Mouse (Mus musculus) spleen, adult 12 weeks (tissue): ENCODE results near the gene Eif2ak4.
A peak's percentile ranks its signal among the peaks of the same experiment; 100 is the strongest.

Experiments
- DNase-seq: peaks from one replicate; pipeline ENCODE4 v3.0.0; 2022; ENCODE audit warnings: low spot score

The Eif2ak4 gene

DNA sequence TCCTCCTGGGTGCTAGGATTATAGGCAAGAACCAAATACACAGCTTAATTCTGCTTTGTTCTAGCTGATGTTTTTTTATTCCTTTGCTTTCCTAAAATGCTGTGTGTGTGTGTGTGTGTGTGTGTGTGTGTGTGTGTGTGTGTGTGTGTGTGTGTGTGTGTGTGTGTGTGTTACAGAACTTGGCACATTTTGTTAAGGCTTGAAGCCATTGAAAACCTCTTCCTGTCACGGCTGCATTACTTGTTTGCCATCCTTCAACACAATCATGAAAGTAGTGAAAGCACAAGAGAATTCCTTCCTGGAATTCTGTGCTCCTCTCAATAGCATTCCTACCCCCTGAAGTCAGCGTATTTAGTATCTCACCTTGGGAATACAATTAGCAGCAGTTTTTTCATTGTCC, 77.5 kb downstream of the Eif2ak4 start:
- no peak for DNase-seq

GRCm38 (mm10) chr2:118466601-118467000, 78.2 kb downstream of the Eif2ak4 start:
- DNase-seq, result no peak

DNA sequence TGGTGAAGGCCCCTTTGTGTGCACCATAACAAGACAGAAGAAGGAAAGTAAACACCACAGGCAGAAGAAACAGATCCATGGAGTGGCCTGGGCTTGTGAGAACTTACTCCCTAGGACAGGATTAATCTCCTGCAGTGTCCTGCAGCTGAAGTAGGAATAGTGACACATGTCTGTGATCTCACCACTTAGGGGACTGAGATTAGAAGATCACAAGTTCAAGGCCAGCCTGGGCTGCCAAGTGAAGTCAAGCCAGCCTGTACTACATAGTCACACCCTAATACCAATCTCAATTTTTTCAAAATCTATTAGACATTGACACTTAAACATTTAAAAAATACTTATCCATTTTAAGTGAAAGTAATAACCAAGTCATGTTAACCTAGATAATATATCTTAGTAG, 79.9 kb downstream of the Eif2ak4 start:
- DNase-seq, result no peak

GRCm38 (mm10) chr2:118478833-118479549, 90.6 kb downstream of the Eif2ak4 start:
- DNase-seq, result no peak

- DNase-seq, result peak; percentile 82
These were observed 91.1 kb downstream of the Eif2ak4 start, which contains the start of gene Srp14 for GRCm38 (mm10) chr2:118479550-118479909. Gene Srp14 (minus strand): TSS chr2:118479711.

DNA sequence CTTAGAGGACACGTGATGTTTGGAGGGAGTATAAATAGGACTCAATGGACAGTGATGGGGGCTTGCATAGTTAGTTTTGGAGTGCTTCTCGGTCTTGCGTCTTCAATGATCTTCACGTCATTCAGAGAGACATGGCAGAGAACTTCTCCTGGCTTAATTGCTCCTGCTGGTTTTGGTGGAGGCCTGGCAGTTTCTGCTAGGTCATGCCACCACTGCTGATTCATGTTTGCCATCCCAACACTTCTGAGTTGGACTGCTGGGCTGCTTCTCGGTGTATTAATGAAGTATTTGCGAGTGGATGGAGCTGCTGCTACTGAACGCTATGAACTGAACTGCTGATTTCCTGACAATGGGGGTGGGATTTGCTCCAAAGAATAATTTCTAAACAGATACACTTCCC, 92.5 kb downstream of the Eif2ak4 start:
- no peak for DNase-seq

DNA sequence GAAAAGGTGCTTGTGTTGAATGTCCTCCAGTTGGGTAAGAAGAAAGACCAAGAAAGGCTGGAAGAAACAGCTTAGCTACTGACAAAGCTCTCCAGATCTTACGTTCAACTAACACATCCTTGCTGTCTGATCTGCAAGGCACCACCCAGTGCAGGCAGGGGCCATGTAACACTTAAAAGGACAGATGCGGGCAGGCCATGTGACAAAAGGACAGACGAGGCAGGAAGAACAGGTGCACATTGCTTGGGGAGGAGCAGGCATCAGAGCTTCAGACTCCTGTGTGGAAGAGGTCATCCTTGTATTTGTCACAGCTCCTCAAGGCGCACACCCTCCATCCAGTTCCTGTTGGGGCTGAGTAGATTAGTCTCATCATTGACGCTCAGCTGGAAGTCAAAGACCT, 94.6 kb downstream of the Eif2ak4 start:
- no peak for DNase-seq

DNA sequence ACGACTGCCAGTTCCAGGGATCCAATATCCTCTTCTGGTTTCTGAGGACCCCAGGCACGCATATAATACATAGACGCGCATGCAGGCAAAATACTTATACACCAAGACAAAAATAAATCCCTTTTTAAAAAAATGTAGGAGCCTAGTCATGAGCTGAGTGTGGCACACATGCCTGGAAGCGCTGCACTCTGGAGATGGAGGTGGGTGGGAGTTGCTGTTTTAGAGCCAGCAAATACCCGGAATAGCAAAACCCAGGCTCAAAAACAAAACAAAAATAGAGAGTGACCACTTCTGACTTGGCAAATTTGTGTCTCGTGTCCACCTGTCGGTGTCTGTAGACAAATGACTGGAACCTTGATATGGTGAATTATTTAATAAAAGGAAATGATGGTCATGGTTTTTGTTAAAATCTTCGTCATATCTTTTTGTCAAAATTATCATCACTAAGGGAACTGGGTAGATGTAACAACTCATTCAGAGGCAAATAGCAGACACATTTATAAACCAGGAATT, 96.0 kb downstream of the Eif2ak4 start:
- no peak for DNase-seq

- no peak for DNase-seq
These were observed 97.0 kb downstream of the Eif2ak4 start for GRCm38 (mm10) chr2:118485415-118485814.

DNA sequence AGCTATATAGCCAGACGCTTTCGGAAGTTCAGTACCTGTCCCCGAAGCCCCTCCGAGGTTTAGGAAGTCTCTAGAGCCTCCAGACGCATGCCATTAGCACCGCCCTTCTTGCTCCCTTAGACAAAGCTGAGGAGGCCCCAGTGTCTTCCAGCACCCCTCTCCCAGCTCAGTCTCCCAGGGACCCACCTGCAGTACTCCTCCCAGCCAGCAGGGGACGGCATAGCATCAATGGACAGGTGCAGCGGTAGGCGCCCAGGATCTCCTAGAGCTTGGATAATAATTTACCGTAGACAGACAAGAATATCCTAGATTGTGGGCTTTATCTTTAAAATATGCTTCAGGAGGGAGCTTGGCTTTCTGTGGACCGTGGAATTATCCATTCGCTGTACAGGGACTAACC, 98.5 kb downstream of the Eif2ak4 start:
- DNase-seq, result peak; percentile 65

GRCm38 (mm10) chr2:118487806-118488205, 99.4 kb downstream of the Eif2ak4 start:
- no peak for DNase-seq

GRCm38 (mm10) chr2:118490241-118491091, 102.0 kb downstream of the Eif2ak4 start:
- DNase-seq, result no peak

GRCm38 (mm10) chr2:118491281-118491731, 102.9 kb downstream of the Eif2ak4 start:
- no peak for DNase-seq

DNA sequence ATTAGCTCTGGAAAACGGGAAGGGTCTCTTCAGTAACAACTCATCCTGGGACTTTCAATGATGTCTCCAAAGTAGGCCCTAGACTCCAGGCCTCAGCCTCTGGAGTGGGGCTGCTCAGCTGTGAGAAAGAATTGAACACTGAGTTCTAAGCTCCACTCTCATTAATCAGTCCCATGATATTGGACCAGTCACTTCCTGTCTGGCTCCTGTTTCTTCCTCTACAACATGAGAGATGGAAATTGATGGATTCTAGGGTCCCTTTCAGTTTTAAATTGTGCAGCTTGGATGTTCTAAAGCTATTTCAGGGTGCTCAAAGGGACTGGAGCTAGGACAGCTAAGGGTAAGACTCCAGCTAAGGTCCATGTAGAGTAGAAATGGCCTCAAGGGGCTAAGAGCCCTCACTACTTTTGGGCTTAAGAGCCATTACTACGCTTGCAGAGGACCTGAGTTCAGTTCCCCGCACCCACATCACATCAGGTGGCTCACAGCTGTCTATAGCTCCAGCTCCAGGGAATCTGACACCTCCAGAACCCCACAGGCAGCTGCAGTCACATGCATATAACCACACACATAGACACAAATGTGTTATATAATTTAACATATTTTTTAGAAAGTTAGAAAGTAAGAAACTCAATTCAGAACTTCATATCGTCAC, 103.5 kb downstream of the Eif2ak4 start:
- no peak for DNase-seq

DNA sequence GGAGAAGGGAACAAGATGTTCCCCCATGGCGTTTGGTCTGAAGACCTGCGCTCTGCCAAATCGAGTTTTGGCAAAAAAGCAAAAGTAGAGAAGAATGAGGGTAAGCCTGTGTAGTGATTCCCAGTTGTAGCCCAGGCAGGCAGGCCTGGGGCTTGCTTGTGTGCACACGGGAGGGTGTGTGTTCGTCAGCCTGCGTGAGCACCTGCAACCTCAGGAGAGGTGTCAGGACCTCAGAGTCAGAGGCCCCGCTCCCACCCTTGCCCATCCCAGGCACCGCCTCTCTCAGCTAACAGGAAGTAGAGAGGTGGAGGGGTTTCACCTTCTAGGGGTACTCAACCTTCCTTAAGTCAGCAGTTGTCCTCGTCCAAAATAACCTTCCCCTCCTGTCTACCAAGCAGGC, 106.6 kb downstream of the Eif2ak4 start:
- no peak for DNase-seq

DNA sequence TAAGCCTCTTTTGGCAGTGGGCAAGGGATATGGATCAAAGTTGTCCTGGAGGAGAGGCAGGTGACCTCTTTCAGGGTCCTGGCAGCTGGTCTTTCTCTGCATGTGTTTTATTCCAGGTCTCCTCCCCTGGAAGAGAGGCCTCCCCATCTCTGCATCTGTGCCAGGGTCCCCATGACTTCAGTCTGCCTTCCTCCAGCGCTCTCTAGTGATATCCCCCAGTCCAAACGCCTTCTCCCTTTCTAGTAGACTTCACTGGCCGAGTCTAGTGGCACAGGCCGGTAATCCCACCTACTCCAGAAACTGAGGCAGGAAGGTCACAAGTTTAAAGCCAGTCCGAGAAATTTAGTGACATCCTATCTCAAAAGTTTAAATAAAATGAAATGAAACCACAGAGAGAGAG, 109.5 kb downstream of the Eif2ak4 start:
- no peak for DNase-seq

DNA sequence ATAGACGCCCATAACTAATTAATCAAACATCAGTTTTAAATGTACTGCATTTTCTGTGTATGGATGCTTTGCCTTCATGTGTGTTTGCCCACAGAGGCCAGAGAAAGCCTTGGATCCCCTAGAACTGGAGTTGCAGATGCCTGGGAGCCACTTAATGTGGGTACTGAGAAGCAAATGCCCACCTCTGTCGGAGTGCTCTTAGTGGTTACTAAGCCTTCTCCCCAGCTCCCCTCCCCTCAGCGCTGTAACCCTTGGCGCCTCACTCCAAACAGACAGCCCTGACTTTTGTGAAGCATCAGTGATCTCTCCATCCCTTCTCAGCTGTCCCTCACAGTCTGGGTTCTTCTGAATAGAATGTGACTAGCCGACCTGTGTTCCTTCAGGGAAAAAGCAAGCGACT, 110.1 kb downstream of the Eif2ak4 start:
- no peak for DNase-seq

DNA sequence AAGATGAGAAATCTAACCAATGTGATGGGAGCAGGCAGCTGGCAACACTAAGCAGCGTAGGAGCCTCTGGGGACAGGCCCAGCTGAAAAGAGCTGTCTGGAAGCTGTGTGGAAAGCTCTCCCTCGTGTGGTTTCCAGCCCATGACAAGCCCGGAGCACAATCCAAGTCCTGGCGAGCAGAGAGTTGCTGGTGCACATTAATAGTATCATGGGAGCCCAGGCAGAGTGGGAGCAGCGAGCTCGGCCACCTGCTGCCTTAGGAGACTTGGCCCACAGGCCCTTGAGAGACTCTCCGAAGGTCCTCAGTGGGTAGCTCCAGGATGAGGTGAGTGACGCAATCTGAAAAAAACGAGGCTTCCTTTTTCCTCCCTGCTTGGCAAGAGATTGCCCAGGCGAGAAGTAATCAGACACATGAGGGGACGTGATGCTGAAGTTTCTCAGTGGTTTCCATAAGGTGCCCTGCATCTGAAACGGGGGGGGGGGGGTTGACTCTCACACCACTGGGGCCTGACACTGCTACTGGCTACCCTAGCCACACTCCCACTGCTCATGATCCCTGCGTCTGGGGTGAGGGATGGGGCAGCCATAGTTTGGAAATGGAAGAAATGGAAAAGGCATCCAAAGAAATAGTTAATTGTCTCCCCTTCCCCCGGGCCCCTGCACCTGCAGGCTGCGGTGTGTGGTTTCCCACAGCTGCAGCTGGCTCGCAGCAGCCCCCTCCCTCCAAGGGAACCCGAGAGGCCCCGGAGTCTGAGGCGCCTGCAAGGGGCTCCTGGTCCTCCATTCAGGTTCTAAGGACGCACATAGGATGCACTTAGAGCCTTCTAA, 110.9 kb downstream of the Eif2ak4 start:
- DNase-seq, result no peak

GRCm38 (mm10) chr2:118500191-118500590, 111.8 kb downstream of the Eif2ak4 start:
- DNase-seq, result no peak

GRCm38 (mm10) chr2:118507126-118507525, 118.7 kb downstream of the Eif2ak4 start:
- no peak for DNase-seq

DNA sequence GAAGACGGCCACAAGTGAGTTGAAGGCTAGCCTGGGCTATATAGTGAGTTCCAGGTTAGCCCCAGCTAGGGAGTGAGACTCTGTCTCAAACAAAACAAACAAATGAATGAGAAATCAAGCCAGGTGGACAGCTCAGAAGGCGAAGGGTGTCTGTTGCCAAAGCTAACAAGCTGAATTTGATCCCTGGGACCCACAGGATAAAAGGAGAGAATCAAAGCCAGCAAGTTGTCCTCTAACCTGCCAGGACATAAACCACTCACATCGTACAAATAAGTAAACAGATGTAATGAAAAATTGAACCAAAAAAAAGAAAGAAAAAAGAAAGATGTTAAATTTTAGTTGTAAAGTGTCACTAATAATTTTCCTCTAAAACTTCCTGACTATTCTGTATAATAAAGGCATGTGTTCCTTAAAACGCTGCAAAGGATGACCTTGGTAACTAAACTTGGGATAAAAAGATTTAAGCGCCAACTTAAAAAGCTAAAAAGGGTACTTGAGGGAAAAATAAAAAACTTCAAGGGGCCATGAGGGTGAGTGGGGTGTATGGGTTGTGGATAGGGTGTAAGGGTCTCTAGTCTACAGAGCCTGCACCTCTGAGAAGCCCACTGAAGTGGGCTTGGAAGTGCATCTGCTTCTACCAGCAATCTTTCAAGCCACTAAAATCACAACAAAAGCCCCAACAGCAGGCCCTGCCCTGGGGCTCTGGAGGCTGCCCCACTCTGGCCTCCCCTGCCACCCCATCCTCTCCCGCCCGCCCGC, 121.4 kb downstream of the Eif2ak4 start:
- no peak for DNase-seq
